Mouse (Mus musculus) intestine, embryonic 15.5 days (tissue): ENCODE data around the gene Ywhah. TPM values are rescaled to one million over a fixed set of nuclear protein-coding genes. Genes with fewer than 3 reads are reported as not detected.

Experiments used
- polyA plus RNA-seq: library from polyadenylated mRNA; unstranded; fragments of >200 nt; fragmentation: Nextera tagmentation; extraction: Ambion mirVana; gene quantifications from 2 replicates; pipeline ENCODE4 v1.2.1, GENCODE M21; 2015

Gene Ywhah
- polyA plus RNA-seq, 1 experiment from 2014 or later, result 463 TPM

Other genes starting within 250 kb of the Ywhah start
- 91.1 and 97.2 TPM in 2 replicates for gene Pisd, start 233.2 kb upstream of the Ywhah start, polyA plus RNA-seq
- not detected in 2 replicates for gene Gm20671, start 191.7 kb upstream of the Ywhah start, polyA plus RNA-seq
- 12.4 and 16.4 TPM in 2 replicates for gene Prr14l, start 164.6 kb upstream of the Ywhah start, polyA plus RNA-seq
- 17.3 and 20.2 TPM in 2 replicates for gene Depdc5, start 155.1 kb upstream of the Ywhah start, polyA plus RNA-seq
- 52.1 and 61.9 TPM in 2 replicates for gene Slc5a1, start 85.4 kb downstream of the Ywhah start, polyA plus RNA-seq
- 23.7 and 26.0 TPM in 2 replicates for gene Spon2, start 199.6 kb downstream of the Ywhah start, polyA plus RNA-seq